Mouse (Mus musculus): ENCODE measurements around the gene Zfp219. TPM values are rescaled to one million over a fixed set of nuclear protein-coding genes. Genes with fewer than 3 reads are reported as not detected.

The Zfp219 gene
- polyA plus RNA-seq, 1 experiment, result 31.0 TPM

- 0 out of 2 replicates have a peak overlapping the region, but pooled peaks have one; percentile 4 for H3K27ac ChIP-seq (ENCODE audit: insufficient read depth, low read length)
- TF ChIP-seq CTCF (IDR thresholded peaks at IDR 0.05; ENCODE audit: extremely low read depth, insufficient read depth, insufficient read length, insufficient replicate concordance) (no peak), POLR2A (IDR thresholded peaks at IDR 0.05; ENCODE audit: low read depth, low read length) (no peak)
- H3K36me3 ChIP-seq (ENCODE audit: control insufficient read depth, insufficient read depth, low read length), result no peaks in the 10 kb centered on the region
- H3K4me1 ChIP-seq (ENCODE audit: control insufficient read depth, insufficient read depth, insufficient read length), result peaks cover 11% of the 10 kb centered on the region
- peak overlapping the region; percentile 50; the same call in 1 of the 2 replicates for H3K4me3 ChIP-seq (ENCODE audit: extremely low read depth, insufficient read depth, insufficient read length)
- WGBS, result 7% methylated on average over 20 of the region's 24 CpGs
- DNase-seq (ENCODE audit: low read depth in 1 of 2, low spot score in 2 of 2), result no peak
- H3K27me3 ChIP-seq (ENCODE audit: control insufficient read depth, insufficient read depth, low read length), result no peaks in the 10 kb centered on the region
Observed at GRCm38 (mm10) chr14:52013771-52014219, 6.7 kb downstream of the Zfp219 start.

- no peak for TF ChIP-seq CTCF (IDR thresholded peaks at IDR 0.05; ENCODE audit: extremely low read depth, insufficient read depth, insufficient read length, insufficient replicate concordance)
- no peak for TF ChIP-seq POLR2A (IDR thresholded peaks at IDR 0.05; ENCODE audit: low read depth, low read length)
- no peak for DNase-seq (ENCODE audit: low read depth in 1 of 2, low spot score in 2 of 2)
- peaks cover 11% of the 10 kb centered on the region for H3K4me1 ChIP-seq (ENCODE audit: control insufficient read depth, insufficient read depth, insufficient read length)
- H3K27me3 ChIP-seq (ENCODE audit: control insufficient read depth, insufficient read depth, low read length), result no peaks in the 10 kb centered on the region
- WGBS, result 88% methylated on average over 8 of the region's 8 CpGs
- no peak overlapping the region for H3K4me3 ChIP-seq (ENCODE audit: extremely low read depth, insufficient read depth, insufficient read length)
- no peaks in the 10 kb centered on the region for H3K36me3 ChIP-seq (ENCODE audit: control insufficient read depth, insufficient read depth, low read length)
- no peak overlapping the region for H3K27ac ChIP-seq (ENCODE audit: insufficient read depth, low read length)
Observed at GRCm38 (mm10) chr14:52013021-52013610, 7.4 kb downstream of the Zfp219 start.

DNA sequence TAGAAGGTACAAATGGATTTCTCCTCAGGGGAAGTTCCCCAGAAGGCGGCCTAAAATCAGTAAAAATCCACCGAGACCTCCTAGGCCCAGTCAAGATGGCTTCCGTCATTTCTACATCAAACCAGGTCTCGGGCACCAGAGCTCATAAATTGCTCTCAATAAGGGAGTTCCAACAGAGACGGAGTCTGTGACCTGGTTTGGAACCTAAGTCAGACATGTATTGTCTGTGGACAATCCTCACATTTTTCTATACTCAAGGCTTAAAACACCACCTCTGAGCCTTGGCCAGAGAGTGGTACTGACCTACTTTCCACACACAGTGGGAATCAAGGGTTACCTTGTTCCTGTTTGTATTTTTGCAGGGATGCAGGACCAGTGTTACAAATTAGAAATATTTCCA lies 8.0 kb downstream of the Zfp219 start:
- no peaks in the 10 kb centered on the region for H3K27me3 ChIP-seq (ENCODE audit: control insufficient read depth, insufficient read depth, low read length)
- H3K4me1 ChIP-seq (ENCODE audit: control insufficient read depth, insufficient read depth, insufficient read length), result peaks cover 11% of the 10 kb centered on the region
- WGBS, result 90% methylated on average over 5 of the region's 5 CpGs
- H3K27ac ChIP-seq (ENCODE audit: insufficient read depth, low read length), result no peak overlapping the region
- H3K36me3 ChIP-seq (ENCODE audit: control insufficient read depth, insufficient read depth, low read length), result no peaks in the 10 kb centered on the region
- TF ChIP-seq CTCF (IDR thresholded peaks at IDR 0.05; ENCODE audit: extremely low read depth, insufficient read depth, insufficient read length, insufficient replicate concordance), result no peak
- no peak for TF ChIP-seq POLR2A (IDR thresholded peaks at IDR 0.05; ENCODE audit: low read depth, low read length)
- no peak overlapping the region for H3K4me3 ChIP-seq (ENCODE audit: extremely low read depth, insufficient read depth, insufficient read length)
- no peak for DNase-seq (ENCODE audit: low read depth in 1 of 2, low spot score in 2 of 2)

DNA sequence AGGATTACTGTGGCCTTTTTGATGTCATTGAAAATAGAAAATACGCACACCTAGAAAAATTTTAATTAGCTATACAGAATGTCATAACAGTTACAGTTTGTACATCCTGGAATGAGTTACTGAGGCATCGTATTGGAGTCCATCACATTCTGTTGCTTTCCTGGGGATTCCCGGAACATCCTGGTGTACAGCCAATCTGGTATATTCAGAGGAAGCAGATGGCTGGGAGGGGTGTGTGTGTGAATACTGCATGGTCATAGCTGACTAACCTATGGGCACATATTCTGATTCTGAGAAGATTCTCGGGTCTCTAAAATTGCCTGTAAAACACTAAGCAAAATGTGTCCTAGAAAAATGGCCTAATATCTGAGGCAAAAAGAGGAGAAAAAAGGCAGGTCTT lies 8.4 kb downstream of the Zfp219 start:
- Histone ChIP-seq H3K36me3 (ENCODE audit: control insufficient read depth, insufficient read depth, low read length) (no peaks in the 10 kb centered on the region), H3K27ac (ENCODE audit: insufficient read depth, low read length) (no peak overlapping the region), H3K4me1 (ENCODE audit: control insufficient read depth, insufficient read depth, insufficient read length) (peaks cover 11% of the 10 kb centered on the region), H3K27me3 (ENCODE audit: control insufficient read depth, insufficient read depth, low read length) (no peaks in the 10 kb centered on the region), H3K4me3 (ENCODE audit: extremely low read depth, insufficient read depth, insufficient read length) (no peak overlapping the region)
- no peak for TF ChIP-seq CTCF (IDR thresholded peaks at IDR 0.05; ENCODE audit: extremely low read depth, insufficient read depth, insufficient read length, insufficient replicate concordance)
- TF ChIP-seq POLR2A (IDR thresholded peaks at IDR 0.05; ENCODE audit: low read depth, low read length), result no peak
- 80% methylated on average over 4 of the region's 4 CpGs for WGBS
- no peak for DNase-seq (ENCODE audit: low read depth in 1 of 2, low spot score in 2 of 2)

GRCm38 (mm10) chr14:52011683-52012082 lies 8.8 kb downstream of the Zfp219 start:
- Histone ChIP-seq H3K27me3 (ENCODE audit: control insufficient read depth, insufficient read depth, low read length) (no peaks in the 10 kb centered on the region), H3K4me1 (ENCODE audit: control insufficient read depth, insufficient read depth, insufficient read length) (peaks cover 11% of the 10 kb centered on the region), H3K27ac (ENCODE audit: insufficient read depth, low read length) (no peak overlapping the region), H3K4me3 (ENCODE audit: extremely low read depth, insufficient read depth, insufficient read length) (no peak overlapping the region), H3K36me3 (ENCODE audit: control insufficient read depth, insufficient read depth, low read length) (no peaks in the 10 kb centered on the region)
- WGBS, result 78% methylated on average over 1 of the region's 1 CpGs
- TF ChIP-seq CTCF (IDR thresholded peaks at IDR 0.05; ENCODE audit: extremely low read depth, insufficient read depth, insufficient read length, insufficient replicate concordance) (no peak), POLR2A (IDR thresholded peaks at IDR 0.05; ENCODE audit: low read depth, low read length) (no peak)
- no peak for DNase-seq (ENCODE audit: low read depth in 1 of 2, low spot score in 2 of 2)

GRCm38 (mm10) chr14:52010446-52011111 lies 10.0 kb downstream of the Zfp219 start:
- Histone ChIP-seq H3K27ac (ENCODE audit: insufficient read depth, low read length) (no peak overlapping the region), H3K4me1 (ENCODE audit: control insufficient read depth, insufficient read depth, insufficient read length) (peaks cover 6% of the 10 kb centered on the region), H3K36me3 (ENCODE audit: control insufficient read depth, insufficient read depth, low read length) (no peaks in the 10 kb centered on the region), H3K27me3 (ENCODE audit: control insufficient read depth, insufficient read depth, low read length) (no peaks in the 10 kb centered on the region), H3K4me3 (ENCODE audit: extremely low read depth, insufficient read depth, insufficient read length) (no peak overlapping the region)
- DNase-seq (ENCODE audit: low read depth in 1 of 2, low spot score in 2 of 2), result no peak
- no peak for TF ChIP-seq CTCF (IDR thresholded peaks at IDR 0.05; ENCODE audit: extremely low read depth, insufficient read depth, insufficient read length, insufficient replicate concordance)
- TF ChIP-seq POLR2A (IDR thresholded peaks at IDR 0.05; ENCODE audit: low read depth, low read length), result no peak
- 87% methylated on average over 9 of the region's 9 CpGs for WGBS

DNA sequence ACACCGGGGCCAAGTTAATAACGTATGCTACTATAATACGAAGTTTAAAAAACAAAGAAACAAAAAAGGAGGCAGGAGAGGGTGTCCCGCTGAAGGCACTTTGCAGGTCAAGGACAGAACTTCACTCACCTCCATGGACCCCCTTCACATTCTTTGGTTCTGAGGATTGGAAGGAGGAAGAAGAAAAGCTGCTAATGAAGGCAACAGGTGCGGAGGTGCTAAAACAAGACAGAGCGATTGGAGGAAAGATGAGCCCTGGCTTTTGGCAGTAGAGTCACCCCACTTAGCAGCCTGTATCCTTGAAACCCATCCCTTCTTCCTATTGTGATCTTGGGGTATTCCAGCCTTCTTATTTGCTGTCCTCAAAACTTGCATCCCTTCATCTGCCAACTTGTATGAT lies 10.7 kb downstream of the Zfp219 start:
- WGBS, result 95% methylated on average over 6 of the region's 6 CpGs
- no peak for TF ChIP-seq POLR2A (IDR thresholded peaks at IDR 0.05; ENCODE audit: low read depth, low read length)
- no peak for TF ChIP-seq CTCF (IDR thresholded peaks at IDR 0.05; ENCODE audit: extremely low read depth, insufficient read depth, insufficient read length, insufficient replicate concordance)
- Histone ChIP-seq H3K4me3 (ENCODE audit: extremely low read depth, insufficient read depth, insufficient read length) (no peak overlapping the region), H3K27ac (ENCODE audit: insufficient read depth, low read length) (no peak overlapping the region), H3K36me3 (ENCODE audit: control insufficient read depth, insufficient read depth, low read length) (no peaks in the 10 kb centered on the region), H3K4me1 (ENCODE audit: control insufficient read depth, insufficient read depth, insufficient read length) (peaks cover 4% of the 10 kb centered on the region), H3K27me3 (ENCODE audit: control insufficient read depth, insufficient read depth, low read length) (no peaks in the 10 kb centered on the region)
- no peak for DNase-seq (ENCODE audit: low read depth in 1 of 2, low spot score in 2 of 2)
